Mouse (Mus musculus) olfactory bulb, adult 2 months (tissue): ENCODE data around the gene Nfib. TPM values are rescaled to one million over a fixed set of nuclear protein-coding genes. Genes with fewer than 3 reads are reported as not detected.

Source experiments
- H3K27ac ChIP-seq: fragments of 200-500 bp; 2 replicates; pipeline ENCODE4 v1.5.1; 2012; ENCODE audit warnings: low read depth, low read length; ENCODE audit not compliant: insufficient read depth
- H3K4me1 ChIP-seq: fragments of 200-500 bp; 2 replicates; pipeline ENCODE4 v1.6.1; 2012; ENCODE audit warnings: low read length; ENCODE audit not compliant: control insufficient read depth, insufficient read depth
- H3K4me3 ChIP-seq: fragments of 200-500 bp; 2 replicates; pipeline ENCODE4 v1.5.1; 2012; ENCODE audit warnings: mild to moderate bottlenecking, low read depth, low read length, moderate library complexity; ENCODE audit not compliant: insufficient read depth
- CTCF ChIP-seq: fragments of 200-500 bp; IDR thresholded peaks from 2 replicates; pipeline ENCODE4 v1.5.1; 2012; ENCODE audit warnings: low read depth, mild to moderate bottlenecking, low read length, moderate library complexity; ENCODE audit not compliant: insufficient read depth
- POLR2A ChIP-seq: fragments of 200-500 bp; IDR thresholded peaks from 2 replicates; pipeline ENCODE4 v1.6.1; 2012; ENCODE audit warnings: mild to moderate bottlenecking, low read depth, low read length, moderate library complexity; ENCODE audit not compliant: insufficient read depth
- WGBS: fragments of 180-500 bp; shearing (Covaris S2); methylation state at CpG from one replicate; pipeline ENCODE4 v1.1.7; 2018; 5-methylcytosine and 5-hydroxymethylcytosine counted together
- polyA plus RNA-seq: library from polyadenylated mRNA; stranded (reverse); fragments of >200 nt; gene quantifications from 2 replicates; pipeline ENCODE4 v1.2.4, GENCODE M21; 2012; ENCODE audit warnings: low replicate concordance; ENCODE audit not compliant: missing spikeins, insufficient read depth, insufficient read length

Nfib gene
- polyA plus RNA-seq, 1 experiment, result not detected

- no peak overlapping the region; the same call in 1 of the 2 replicates for H3K27ac ChIP-seq
- no peak overlapping the region for H3K4me3 ChIP-seq
- WGBS, result 70% methylated on average over 3 of the region's 3 CpGs
- peaks cover 7% of the 10 kb centered on the region for H3K4me1 ChIP-seq
- no peak for TF ChIP-seq CTCF
- TF ChIP-seq POLR2A, result no peak
These were observed 343.3 kb downstream of the Nfib start for GRCm38 (mm10) chr4:82362294-82362693.

- Histone ChIP-seq H3K27ac (no peak overlapping the region), H3K4me3 (no peak overlapping the region), H3K4me1 (peaks cover 7% of the 10 kb centered on the region)
- TF ChIP-seq CTCF, result no peak
- no peak for TF ChIP-seq POLR2A
- 39% methylated on average over 4 of the region's 4 CpGs for WGBS
These were observed 345.5 kb downstream of the Nfib start for GRCm38 (mm10) chr4:82360081-82360511.

- Histone ChIP-seq H3K4me3 (no peak overlapping the region), H3K4me1 (peaks cover 7% of the 10 kb centered on the region), H3K27ac (no peak overlapping the region)
- WGBS, result 90% methylated on average over 3 of the region's 3 CpGs
- TF ChIP-seq CTCF (no peak), POLR2A (no peak)
These were observed 346.4 kb downstream of the Nfib start for GRCm38 (mm10) chr4:82359110-82359509.

- 98% methylated on average over 1 of the region's 1 CpGs for WGBS
- no peak for TF ChIP-seq CTCF
- TF ChIP-seq POLR2A, result no peak
These were observed 356.5 kb downstream of the Nfib start for GRCm38 (mm10) chr4:82349006-82349405.

GRCm38 (mm10) chr4:82344787-82345186 lies 360.8 kb downstream of the Nfib start:
- WGBS, result 17% methylated on average over 4 of the region's 4 CpGs
- no peak overlapping the region for H3K4me3 ChIP-seq
- no peak overlapping the region for H3K27ac ChIP-seq
- H3K4me1 ChIP-seq, result peaks cover 2% of the 10 kb centered on the region; the same call in 1 of the 2 replicates
- TF ChIP-seq CTCF, result no peak
- no peak for TF ChIP-seq POLR2A

More at GRCm38 (mm10) chr4:82349006-82349405, 356.5 kb downstream of the Nfib start:
- Histone ChIP-seq H3K4me3 (no peak overlapping the region), H3K4me1 (peaks cover 2% of the 10 kb centered on the region; the same call in 1 of the 2 replicates), H3K27ac (no peak overlapping the region)

- no peak overlapping the region for H3K27ac ChIP-seq
- TF ChIP-seq CTCF, result no peak
- no peak for TF ChIP-seq POLR2A
These were observed 361.3 kb downstream of the Nfib start for GRCm38 (mm10) chr4:82344224-82344623.

GRCm38 (mm10) chr4:82338930-82339329 lies 366.6 kb downstream of the Nfib start:
- H3K4me1 ChIP-seq, result no peaks in the 10 kb centered on the region

More at GRCm38 (mm10) chr4:82344224-82344623, 361.3 kb downstream of the Nfib start:
- Histone ChIP-seq H3K4me1 (peaks cover 2% of the 10 kb centered on the region; the same call in 1 of the 2 replicates), H3K4me3 (no peak overlapping the region)
- 61% methylated on average over 6 of the region's 6 CpGs for WGBS

GRCm38 (mm10) chr4:82338481-82338880 lies 367.1 kb downstream of the Nfib start:
- Histone ChIP-seq H3K27ac (no peak overlapping the region), H3K4me3 (no peak overlapping the region), H3K4me1 (no peaks in the 10 kb centered on the region)
- 56% methylated on average over 3 of the region's 3 CpGs for WGBS
- TF ChIP-seq POLR2A (no peak), CTCF (no peak)

More at GRCm38 (mm10) chr4:82338930-82339329, 366.6 kb downstream of the Nfib start:
- Histone ChIP-seq H3K4me3 (no peak overlapping the region), H3K27ac (no peak overlapping the region)
- TF ChIP-seq CTCF (no peak), POLR2A (no peak)
- 70% methylated on average over 6 of the region's 6 CpGs for WGBS

- H3K4me1 ChIP-seq, result no peaks in the 10 kb centered on the region
- no peak for TF ChIP-seq CTCF
- TF ChIP-seq POLR2A, result no peak
- H3K4me3 ChIP-seq, result no peak overlapping the region
- H3K27ac ChIP-seq, result no peak overlapping the region
- 72% methylated on average over 11 of the region's 11 CpGs for WGBS
These were observed 368.6 kb downstream of the Nfib start for GRCm38 (mm10) chr4:82336951-82337381.

GRCm38 (mm10) chr4:82335266-82335865 lies 370.2 kb downstream of the Nfib start:
- WGBS, result 69% methylated on average over 4 of the region's 4 CpGs
- TF ChIP-seq POLR2A (no peak), CTCF (no peak)
- no peaks in the 10 kb centered on the region for H3K4me1 ChIP-seq
- no peak overlapping the region for H3K4me3 ChIP-seq
- no peak overlapping the region for H3K27ac ChIP-seq
